Mouse (Mus musculus): ENCODE results near the gene Olfr948.

The Olfr948 gene

DNA sequence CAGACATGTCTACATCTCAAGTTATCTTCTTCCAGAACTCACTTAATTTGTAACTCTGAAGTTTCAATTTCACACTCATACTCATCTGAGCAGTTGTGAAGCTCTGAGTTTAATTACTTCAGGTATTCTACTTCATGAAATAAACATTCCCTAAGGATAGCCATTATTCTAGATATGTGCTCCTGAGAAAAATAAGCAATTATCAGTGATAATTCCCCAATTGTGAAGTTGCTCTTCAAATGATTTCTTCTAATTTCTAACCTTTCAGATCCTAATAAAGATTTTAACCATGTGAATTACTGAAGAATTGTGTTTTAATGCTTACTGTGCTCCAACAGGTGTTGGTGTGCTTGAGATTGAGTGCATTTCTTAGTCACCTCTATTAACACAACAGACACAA, at the start of gene Olfr948:
Olfr948 (minus strand) TSS at position 101 of the 400 bp plus-strand sequence.
- DNase-seq, result no peak

DNA sequence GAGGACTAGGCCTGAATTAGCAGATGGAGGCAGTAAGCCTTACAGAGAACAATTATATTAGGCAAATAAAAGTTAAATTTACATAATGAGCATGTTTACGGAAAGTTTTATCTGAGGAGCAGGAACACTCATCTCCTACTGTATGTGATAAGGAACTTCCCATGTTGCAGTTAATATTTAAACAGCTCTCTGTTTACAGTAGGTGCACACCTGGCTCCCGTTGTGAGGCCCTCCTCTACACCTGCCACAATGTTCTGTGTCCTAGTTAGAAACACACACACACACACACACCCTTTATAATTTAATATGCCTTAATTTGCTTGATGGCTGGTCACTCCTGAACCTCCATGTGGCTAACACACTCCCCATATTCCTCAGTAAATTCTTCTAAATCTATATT, 38.7 kb downstream of the Olfr948 start:
- no peak for DNase-seq

DNA sequence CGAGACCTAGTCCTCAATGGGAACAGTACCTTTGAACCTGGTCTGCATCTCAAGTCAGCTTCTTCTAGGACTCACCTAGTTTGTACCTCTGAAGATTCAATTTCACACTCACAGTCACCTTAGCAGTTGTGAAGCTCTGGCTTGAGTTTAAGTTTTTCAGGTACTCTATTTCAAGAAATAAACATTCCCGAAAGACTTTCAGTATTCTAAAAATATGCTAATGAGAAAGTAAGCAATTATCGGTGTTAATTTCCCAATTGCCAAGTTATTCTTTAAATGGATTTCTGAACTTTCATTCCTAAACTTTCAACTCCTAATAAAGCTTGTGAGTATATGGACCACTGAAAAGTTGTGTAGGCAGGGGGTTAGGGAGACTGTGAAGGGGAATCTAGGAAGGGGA, 49.1 kb downstream of the Olfr948 start, which contains the start of gene Olfr945:
Olfr945 (minus strand) TSS at position 101 of the 400 bp plus-strand sequence.
- no peak for DNase-seq

Measured in lung, postnatal 36 days (tissue).